Mouse (Mus musculus): ENCODE data around the gene Dapk3. TPM values are rescaled to one million over a fixed set of nuclear protein-coding genes. Genes with fewer than 3 reads are reported as not detected.
"Not testable (repeated sequence)": the region's sequence is repeated elsewhere in the genome, so short reads cannot be mapped to it uniquely, and the experiment has no call there.

Gene Dapk3
- polyA plus RNA-seq, 1 experiment from 2014 or later, result 56.4 TPM

DNA sequence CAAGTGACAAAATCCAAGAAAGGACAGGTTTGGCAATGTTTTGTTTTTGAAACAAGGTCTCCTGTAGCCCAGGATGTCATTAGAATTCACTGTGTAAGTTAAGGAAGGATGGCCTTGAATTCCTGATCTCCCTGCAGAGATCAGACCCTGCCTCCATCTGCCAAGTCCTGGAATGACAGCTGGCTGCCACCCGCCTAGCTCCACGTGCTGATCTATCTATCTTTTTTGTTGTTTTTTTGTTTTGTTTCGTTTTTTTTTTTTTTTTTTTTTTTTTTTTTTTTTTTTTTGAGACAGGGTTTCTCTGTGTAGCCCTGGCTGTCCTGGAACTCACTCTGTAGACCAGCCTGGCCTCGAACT lies 7.5 kb upstream of the Dapk3 start:
- 16% methylated on average over 4 of the region's 4 CpGs for WGBS
- H3K36me3 ChIP-seq (ENCODE audit: control insufficient read depth, insufficient read depth, low read length), result peaks cover 26% of the 10 kb centered on the region
- H3K9ac ChIP-seq (ENCODE audit: low read length), result peak overlapping the region; percentile 74
- H3K4me3 ChIP-seq (ENCODE audit: low read depth, low read length), result peak overlapping the region; percentile 34; the same call in 1 of the 2 replicates
- not testable (repeated sequence) for ATAC-seq (ENCODE audit: insufficient read depth, low FRiP score, low TSS enrichment); H3K9me3 ChIP-seq (ENCODE audit: control insufficient read depth, low read length); H3K27me3 ChIP-seq (ENCODE audit: control insufficient read depth, insufficient read depth, low read length)
- peaks cover 13% of the 10 kb centered on the region for H3K4me1 ChIP-seq (ENCODE audit: control insufficient read depth, insufficient read depth, low read length)
- H3K4me2 ChIP-seq (ENCODE audit: low read depth), result peak overlapping the region; percentile 63
- peak; percentile 50 for DNase-seq (ENCODE audit: low spot score)
- H3K27ac ChIP-seq (ENCODE audit: low read depth, low read length), result peak overlapping the region; percentile 85; the same call in 1 of the 2 replicates

DNA sequence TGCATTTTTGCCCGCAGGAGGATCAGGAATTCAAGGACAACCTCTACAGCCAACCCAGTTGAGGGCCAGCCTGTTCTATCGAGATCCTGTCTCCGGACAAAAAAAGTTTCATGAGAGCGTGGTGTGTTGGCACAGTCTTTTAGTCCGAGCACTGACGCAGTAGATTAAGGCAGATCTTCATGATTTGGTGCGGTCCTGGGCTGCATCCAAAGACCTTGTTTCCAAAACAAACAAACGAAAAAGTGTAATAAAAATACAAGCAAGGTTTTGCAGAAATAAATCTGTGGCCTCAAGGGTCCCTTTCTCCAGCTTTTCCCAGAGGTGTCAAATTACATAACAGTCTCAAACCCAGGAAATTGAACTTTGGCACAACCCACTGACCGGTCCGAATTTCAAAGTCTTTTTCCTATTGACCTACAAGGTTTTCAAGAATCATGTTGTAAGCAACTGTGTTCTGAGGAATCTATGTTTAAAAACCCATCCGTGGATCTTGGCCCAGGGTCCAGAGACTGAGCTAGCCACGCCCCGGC lies 6.8 kb upstream of the Dapk3 start:
- 8% methylated on average over 13 of the region's 13 CpGs for WGBS
- H3K9me3 ChIP-seq (ENCODE audit: control insufficient read depth, low read length), result no peaks in the 10 kb centered on the region
- H3K4me2 ChIP-seq (ENCODE audit: low read depth), result peak overlapping the region; percentile 39
- peak overlapping the region; percentile 100 for H3K4me3 ChIP-seq (ENCODE audit: low read depth, low read length)
- H3K4me1 ChIP-seq (ENCODE audit: control insufficient read depth, insufficient read depth, low read length), result peaks cover 13% of the 10 kb centered on the region
- no peak for DNase-seq (ENCODE audit: low spot score)
- H3K27ac ChIP-seq (ENCODE audit: low read depth, low read length), result peak overlapping the region; percentile 85
- no peaks in the 10 kb centered on the region for H3K27me3 ChIP-seq (ENCODE audit: control insufficient read depth, insufficient read depth, low read length)
- peaks cover 32% of the 10 kb centered on the region for H3K36me3 ChIP-seq (ENCODE audit: control insufficient read depth, insufficient read depth, low read length)
- no peak overlapping the region for H3K9ac ChIP-seq (ENCODE audit: low read length)
- ATAC-seq (ENCODE audit: insufficient read depth, low FRiP score, low TSS enrichment), result no peak

DNA sequence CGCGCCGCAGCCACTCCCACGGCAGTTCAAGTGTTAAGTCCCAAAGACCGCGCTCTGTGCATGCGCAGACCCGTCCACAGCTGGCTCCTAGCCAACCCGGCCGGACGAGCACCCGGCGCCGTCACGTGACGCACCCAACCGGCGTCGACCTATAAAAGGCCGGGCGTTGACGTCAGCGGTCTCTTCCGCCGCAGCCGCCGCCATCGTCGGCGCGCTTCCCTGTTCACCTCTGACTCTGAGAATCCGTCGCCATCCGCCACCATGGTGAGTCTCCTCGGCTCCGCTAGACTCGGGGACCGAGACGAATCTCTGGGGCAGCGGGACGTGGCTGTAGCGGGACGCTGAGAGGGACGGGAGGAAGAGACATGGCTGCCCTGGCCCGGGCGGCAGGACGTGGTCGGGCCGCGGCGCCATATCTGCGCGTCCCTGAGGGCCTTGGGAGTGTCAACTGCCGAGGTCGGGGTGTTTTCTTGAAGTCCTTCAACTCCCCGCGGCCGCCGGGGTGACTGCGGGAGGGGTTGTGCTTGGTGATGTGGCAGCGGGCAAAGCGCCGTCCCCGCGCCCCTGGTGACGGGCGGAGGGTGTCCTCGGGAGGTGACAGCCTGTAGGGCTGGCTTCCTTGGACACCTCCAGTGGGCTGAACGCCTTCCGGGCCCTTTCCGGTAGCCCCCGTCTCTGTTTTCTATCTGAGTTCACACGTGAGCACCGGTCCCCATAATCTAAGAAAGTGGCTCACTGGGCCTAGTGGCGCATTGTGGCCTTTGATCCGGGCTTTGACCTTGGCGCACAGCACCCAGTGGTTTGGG lies 6.1 kb upstream of the Dapk3 start, which contains the start of gene Eef2:
TSS of gene Eef2 (plus strand) at position 166 of the 806 bp plus-strand sequence.
- peak within 1 kb of the TSS; percentile 99 for H3K4me2 ChIP-seq (ENCODE audit: low read depth)
- H3K4me1 ChIP-seq (ENCODE audit: control insufficient read depth, insufficient read depth, low read length), result peaks cover 13% of the 10 kb centered on the region
- peak within 1 kb of the TSS; percentile 85 for H3K27ac ChIP-seq (ENCODE audit: low read depth, low read length)
- under 1% methylated on average over 76 of the region's 77 CpGs for WGBS
- peaks cover 38% of the 10 kb centered on the region for H3K36me3 ChIP-seq (ENCODE audit: control insufficient read depth, insufficient read depth, low read length)
- H3K27me3 ChIP-seq (ENCODE audit: control insufficient read depth, insufficient read depth, low read length), result no peaks in the 10 kb centered on the region
- peak within 1 kb of the TSS; percentile 100 for H3K4me3 ChIP-seq (ENCODE audit: low read depth, low read length)
- peak; percentile 99 for DNase-seq (ENCODE audit: low spot score)
- H3K9me3 ChIP-seq (ENCODE audit: control insufficient read depth, low read length), result no peaks in the 10 kb centered on the region
- peak within 1 kb of the TSS; percentile 99 for H3K9ac ChIP-seq (ENCODE audit: low read length)
- ATAC-seq (ENCODE audit: insufficient read depth, low FRiP score, low TSS enrichment), result peak; percentile 76

DNA sequence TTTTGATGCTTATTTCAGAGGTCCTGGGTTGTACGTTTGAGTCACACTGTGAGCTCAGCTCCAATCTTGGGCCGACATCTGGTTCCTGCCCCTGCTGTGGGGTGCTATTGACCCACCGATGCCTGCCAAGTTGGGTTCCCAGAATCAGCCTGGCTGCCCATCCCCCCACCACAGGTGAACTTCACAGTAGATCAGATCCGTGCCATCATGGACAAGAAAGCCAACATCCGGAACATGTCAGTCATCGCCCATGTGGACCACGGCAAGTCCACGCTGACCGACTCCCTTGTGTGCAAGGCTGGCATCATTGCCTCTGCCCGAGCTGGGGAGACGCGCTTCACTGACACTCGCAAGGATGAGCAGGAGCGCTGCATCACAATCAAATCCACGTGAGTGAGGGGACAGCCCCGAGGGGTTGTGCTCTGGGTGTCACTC lies 5.3 kb upstream of the Dapk3 start:
- Histone ChIP-seq H3K27me3 (ENCODE audit: control insufficient read depth, insufficient read depth, low read length) (no peaks in the 10 kb centered on the region), H3K4me3 (ENCODE audit: low read depth, low read length) (peak overlapping the region; percentile 100), H3K9ac (ENCODE audit: low read length) (peak overlapping the region; percentile 99), H3K4me1 (ENCODE audit: control insufficient read depth, insufficient read depth, low read length) (peaks cover 13% of the 10 kb centered on the region), H3K4me2 (ENCODE audit: low read depth) (peak overlapping the region; percentile 99), H3K36me3 (ENCODE audit: control insufficient read depth, insufficient read depth, low read length) (peaks cover 42% of the 10 kb centered on the region), H3K9me3 (ENCODE audit: control insufficient read depth, low read length) (no peaks in the 10 kb centered on the region), H3K27ac (ENCODE audit: low read depth, low read length) (peak overlapping the region; percentile 84; the same call in 1 of the 2 replicates)
- DNase-seq (ENCODE audit: low spot score) (no peak), ATAC-seq (ENCODE audit: insufficient read depth, low FRiP score, low TSS enrichment) (no peak)
- 15% methylated on average over 16 of the region's 16 CpGs for WGBS

DNA sequence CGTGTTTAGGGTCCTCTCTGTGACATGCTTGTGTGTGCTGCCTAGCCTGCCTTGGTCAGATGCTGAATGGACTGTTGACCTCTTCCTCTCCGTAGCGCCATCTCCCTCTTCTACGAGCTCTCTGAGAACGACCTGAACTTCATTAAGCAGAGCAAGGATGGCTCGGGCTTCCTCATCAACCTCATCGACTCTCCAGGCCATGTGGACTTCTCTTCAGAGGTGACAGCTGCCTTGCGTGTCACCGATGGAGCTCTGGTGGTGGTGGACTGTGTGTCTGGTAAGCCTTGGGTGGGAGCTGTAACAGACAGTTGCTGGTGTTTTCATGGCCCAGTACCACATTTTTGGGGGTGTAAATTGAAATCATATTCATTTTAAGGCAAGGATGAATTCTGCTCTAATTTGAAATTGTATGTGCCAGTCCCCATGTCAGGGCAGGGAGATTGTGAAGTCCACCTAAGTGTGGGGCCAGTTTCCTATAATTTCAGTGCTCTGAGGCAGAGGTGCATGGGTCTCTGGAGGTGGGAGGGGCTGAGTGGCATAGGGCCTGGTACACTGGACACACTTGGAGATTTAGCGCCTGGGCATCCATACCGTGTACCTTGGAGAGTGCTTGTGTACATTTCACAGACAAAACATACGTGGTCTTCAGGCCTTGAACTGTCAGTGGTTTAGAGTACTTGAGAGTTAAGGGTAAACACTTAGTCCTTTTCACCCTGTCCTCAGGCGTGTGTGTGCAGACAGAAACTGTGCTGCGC lies 4.7 kb upstream of the Dapk3 start:
- peak overlapping the region; percentile 99 for H3K9ac ChIP-seq (ENCODE audit: low read length)

DNA sequence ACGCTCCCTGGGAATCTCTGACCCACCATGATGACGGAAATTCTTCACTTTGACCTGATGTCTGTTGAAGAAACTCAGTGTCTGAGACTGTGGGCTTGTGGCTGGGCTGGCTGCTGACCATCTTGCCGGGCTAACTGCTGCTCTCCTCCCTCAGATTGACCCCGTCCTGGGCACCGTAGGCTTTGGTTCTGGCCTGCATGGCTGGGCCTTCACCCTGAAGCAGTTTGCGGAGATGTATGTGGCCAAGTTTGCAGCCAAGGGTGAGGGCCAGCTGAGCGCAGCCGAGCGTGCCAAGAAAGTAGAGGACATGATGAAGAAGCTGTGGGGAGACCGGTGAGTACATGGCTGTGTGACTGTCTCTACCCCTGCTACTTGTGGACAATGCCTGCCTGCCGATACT lies 3.9 kb upstream of the Dapk3 start:
- no peak overlapping the region for H3K27ac ChIP-seq (ENCODE audit: low read depth, low read length)
- ATAC-seq (ENCODE audit: insufficient read depth, low FRiP score, low TSS enrichment), result no peak
- no peak overlapping the region for H3K4me2 ChIP-seq (ENCODE audit: low read depth)
- peaks cover 15% of the 10 kb centered on the region for H3K4me1 ChIP-seq (ENCODE audit: control insufficient read depth, insufficient read depth, low read length)
- peaks cover 42% of the 10 kb centered on the region for H3K36me3 ChIP-seq (ENCODE audit: control insufficient read depth, insufficient read depth, low read length)
- no peaks in the 10 kb centered on the region for H3K27me3 ChIP-seq (ENCODE audit: control insufficient read depth, insufficient read depth, low read length)
- no peak for DNase-seq (ENCODE audit: low spot score)
- no peak overlapping the region for H3K9ac ChIP-seq (ENCODE audit: low read length)
- H3K4me3 ChIP-seq (ENCODE audit: low read depth, low read length), result no peak overlapping the region; the same call in 1 of the 2 replicates
- H3K9me3 ChIP-seq (ENCODE audit: control insufficient read depth, low read length), result no peaks in the 10 kb centered on the region
- 94% methylated on average over 11 of the region's 11 CpGs for WGBS

More for the DNA sequence above, 4.7 kb upstream of the Dapk3 start:
- H3K36me3 ChIP-seq (ENCODE audit: control insufficient read depth, insufficient read depth, low read length), result peaks cover 42% of the 10 kb centered on the region
- WGBS, result 70% methylated on average over 14 of the region's 14 CpGs
- DNase-seq (ENCODE audit: low spot score) (no peak), ATAC-seq (ENCODE audit: insufficient read depth, low FRiP score, low TSS enrichment) (no peak)
- H3K4me1 ChIP-seq (ENCODE audit: control insufficient read depth, insufficient read depth, low read length), result peaks cover 13% of the 10 kb centered on the region
- no peaks in the 10 kb centered on the region for H3K9me3 ChIP-seq (ENCODE audit: control insufficient read depth, low read length)
- no peak overlapping the region for H3K27ac ChIP-seq (ENCODE audit: low read depth, low read length)
- no peaks in the 10 kb centered on the region for H3K27me3 ChIP-seq (ENCODE audit: control insufficient read depth, insufficient read depth, low read length)
- H3K4me3 ChIP-seq (ENCODE audit: low read depth, low read length), result peak overlapping the region; percentile 100
- peak overlapping the region; percentile 99 for H3K4me2 ChIP-seq (ENCODE audit: low read depth)

DNA sequence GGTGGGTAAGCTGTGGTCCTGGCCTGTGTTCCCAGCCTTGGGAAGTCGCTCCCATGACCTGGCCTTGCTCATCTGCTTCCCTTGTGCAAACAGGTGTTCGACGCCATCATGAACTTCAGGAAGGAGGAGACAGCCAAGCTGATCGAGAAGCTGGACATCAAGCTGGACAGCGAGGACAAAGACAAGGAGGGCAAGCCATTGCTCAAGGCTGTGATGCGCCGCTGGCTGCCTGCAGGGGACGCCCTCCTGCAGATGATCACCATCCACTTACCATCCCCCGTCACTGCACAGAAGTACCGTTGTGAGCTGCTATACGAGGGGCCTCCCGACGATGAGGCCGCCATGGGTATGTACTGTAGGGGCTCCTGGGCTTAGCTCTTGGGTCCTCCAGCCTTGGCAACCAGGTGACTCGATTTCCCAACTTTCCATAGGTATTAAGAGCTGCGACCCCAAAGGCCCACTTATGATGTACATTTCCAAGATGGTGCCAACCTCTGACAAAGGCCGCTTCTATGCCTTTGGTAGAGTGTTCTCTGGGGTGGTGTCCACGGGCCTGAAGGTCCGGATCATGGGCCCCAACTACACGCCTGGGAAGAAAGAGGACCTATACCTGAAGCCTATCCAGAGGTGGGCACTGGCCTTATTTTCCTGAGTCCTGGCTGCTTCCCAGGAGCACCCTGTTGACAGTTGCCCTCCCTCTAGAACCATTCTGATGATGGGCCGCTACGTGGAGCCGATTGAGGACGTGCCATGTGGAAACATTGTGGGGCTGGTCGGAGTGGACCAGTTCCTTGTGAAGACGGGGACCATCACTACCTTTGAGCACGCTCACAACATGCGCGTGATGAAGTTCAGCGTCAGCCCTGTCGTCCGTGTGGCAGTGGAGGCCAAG lies 3.1 kb upstream of the Dapk3 start:
- 92% methylated on average over 32 of the region's 32 CpGs for WGBS

DNA sequence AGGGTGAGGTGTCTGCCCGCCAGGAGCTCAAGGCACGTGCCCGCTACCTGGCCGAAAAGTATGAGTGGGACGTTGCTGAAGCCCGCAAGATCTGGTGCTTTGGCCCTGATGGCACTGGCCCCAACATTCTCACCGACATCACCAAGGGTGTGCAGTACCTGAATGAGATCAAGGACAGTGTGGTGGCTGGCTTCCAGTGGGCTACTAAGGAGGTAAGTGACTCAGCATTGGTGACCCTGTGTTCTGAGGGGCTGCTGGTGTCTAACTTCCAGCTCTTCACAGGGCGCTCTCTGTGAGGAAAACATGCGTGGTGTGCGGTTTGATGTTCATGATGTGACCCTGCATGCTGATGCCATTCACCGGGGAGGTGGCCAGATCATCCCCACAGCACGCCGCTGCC lies 1.9 kb upstream of the Dapk3 start:
- no peaks in the 10 kb centered on the region for H3K27me3 ChIP-seq (ENCODE audit: control insufficient read depth, insufficient read depth, low read length)
- ATAC-seq (ENCODE audit: insufficient read depth, low FRiP score, low TSS enrichment), result no peak
- H3K4me1 ChIP-seq (ENCODE audit: control insufficient read depth, insufficient read depth, low read length), result peaks cover 11% of the 10 kb centered on the region
- no peak overlapping the region for H3K9ac ChIP-seq (ENCODE audit: low read length)
- no peak overlapping the region for H3K4me3 ChIP-seq (ENCODE audit: low read depth, low read length)
- peaks cover 44% of the 10 kb centered on the region for H3K36me3 ChIP-seq (ENCODE audit: control insufficient read depth, insufficient read depth, low read length)
- no peak for DNase-seq (ENCODE audit: low spot score)
- no peak overlapping the region for H3K4me2 ChIP-seq (ENCODE audit: low read depth)
- H3K9me3 ChIP-seq (ENCODE audit: control insufficient read depth, low read length), result no peaks in the 10 kb centered on the region
- WGBS, result 92% methylated on average over 13 of the region's 13 CpGs
- no peak overlapping the region for H3K27ac ChIP-seq (ENCODE audit: low read depth, low read length)

More for the DNA sequence above, 3.1 kb upstream of the Dapk3 start:
- H3K27ac ChIP-seq (ENCODE audit: low read depth, low read length), result no peak overlapping the region
- H3K4me2 ChIP-seq (ENCODE audit: low read depth), result no peak overlapping the region
- DNase-seq (ENCODE audit: low spot score) (no peak), ATAC-seq (ENCODE audit: insufficient read depth, low FRiP score, low TSS enrichment) (no peak)
- no peaks in the 10 kb centered on the region for H3K27me3 ChIP-seq (ENCODE audit: control insufficient read depth, insufficient read depth, low read length)
- no peaks in the 10 kb centered on the region for H3K9me3 ChIP-seq (ENCODE audit: control insufficient read depth, low read length)
- peaks cover 15% of the 10 kb centered on the region for H3K4me1 ChIP-seq (ENCODE audit: control insufficient read depth, insufficient read depth, low read length)
- H3K9ac ChIP-seq (ENCODE audit: low read length), result no peak overlapping the region
- peaks cover 42% of the 10 kb centered on the region for H3K36me3 ChIP-seq (ENCODE audit: control insufficient read depth, insufficient read depth, low read length)
- H3K4me3 ChIP-seq (ENCODE audit: low read depth, low read length), result no peak overlapping the region

Data from neural tube, embryonic 11.5 days (tissue).